Mouse (Mus musculus) mouse embryonic stem cell (cell line): Measurements from ENCODE around the gene Olfr992.
"Not testable (repeated sequence)": the region's sequence is repeated elsewhere in the genome, so short reads cannot be mapped to it uniquely, and the experiment has no call there.

Experiments used
- in situ Hi-C, 2 experiments: fragments of 300-500 bp; cut with MboI; formaldehyde crosslinking; loops; 1 replicate in 1 of 2; 3 replicates in 1 of 2; pipeline ENCODE4 v1.14.3; 2019 to 2020; ENCODE audit warnings: low sequenced_read_pairs in 2 of 2, low pct_unique_long_range_greater_than_20kb in 1 of 2, mixed read lengths in 1 of 2; ENCODE audit not compliant: unreplicated experiment in 1 of 2

The Olfr992 gene

GRCm38 (mm10) chr2:85409369-85409768 lies at the start of gene Olfr992:
Olfr992 (minus strand) TSS chr2:85409469.
- in situ Hi-C loops: no loop called here

GRCm38 (mm10) chr2:85443539-85443938 lies 34.3 kb upstream of the Olfr992 start, which contains the start of gene Olfr995:
Olfr995 (minus strand) TSS chr2:85443639.
- in situ Hi-C loops: no loop called here

GRCm38 (mm10) chr2:85442546-85442945 lies 33.3 kb upstream of the Olfr992 start:
- in situ Hi-C loops: no loop called here

- in situ Hi-C loops: no loop called here
Observed at GRCm38 (mm10) chr2:85436351-85436750, 27.1 kb upstream of the Olfr992 start, which contains the start of gene Olfr994. Olfr994 (minus strand) TSS chr2:85436451.

GRCm38 (mm10) chr2:85425893-85426292 lies 16.6 kb upstream of the Olfr992 start:
- in situ Hi-C loops: no loop called here

GRCm38 (mm10) chr2:85414777-85415176 lies 5.5 kb upstream of the Olfr992 start, which contains the start of gene Olfr993:
Olfr993 (minus strand) TSS chr2:85414877.
- in situ Hi-C loops: no loop called here

GRCm38 (mm10) chr2:85363127-85363526 lies 46.1 kb downstream of the Olfr992 start, which contains the start of gene Olfr988:
Olfr988 (minus strand) TSS chr2:85363227.
- in situ Hi-C loops: not testable (repeated sequence)
